Mouse (Mus musculus) ES-Bruce4 (cell line): Measurements from ENCODE around the gene Cct4. TPM values are rescaled to one million over a fixed set of nuclear protein-coding genes. Genes with fewer than 3 reads are reported as not detected.

Experiments
- H3K27ac ChIP-seq: 2 replicates; pipeline ENCODE4 v1.5.1; 2012; ENCODE audit warnings: low read length, inconsistent platforms; ENCODE audit not compliant: insufficient read depth
- H3K27me3 ChIP-seq: 2 replicates; pipeline ENCODE4 v1.6.1; 2012; ENCODE audit warnings: mild to moderate bottlenecking, low read length, inconsistent platforms; ENCODE audit not compliant: control insufficient read depth, poor library complexity, insufficient read depth, severe bottlenecking
- H3K36me3 ChIP-seq: 2 replicates; pipeline ENCODE4 v1.6.1; 2012; ENCODE audit warnings: inconsistent platforms, mild to moderate bottlenecking, low read length, moderate library complexity; ENCODE audit not compliant: control insufficient read depth, poor library complexity, insufficient read depth, severe bottlenecking
- H3K4me1 ChIP-seq: one replicate; pipeline ENCODE4 v1.8.1; 2011; ENCODE audit warnings: low read length; ENCODE audit not compliant: control insufficient read depth, insufficient read depth
- H3K4me3 ChIP-seq: 2 replicates; pipeline ENCODE4 v1.5.1; 2011; ENCODE audit warnings: low read depth, mild to moderate bottlenecking, low read length
- H3K9ac ChIP-seq: 2 replicates; pipeline ENCODE4 v1.6.1; 2012; ENCODE audit warnings: low read depth, mild to moderate bottlenecking, inconsistent platforms; ENCODE audit not compliant: poor library complexity, severe bottlenecking
- H3K9me3 ChIP-seq: replicated peaks from 2 replicates; pipeline ENCODE4 v1.6.1; 2012; ENCODE audit warnings: mild to moderate bottlenecking, low read length, inconsistent platforms; ENCODE audit not compliant: control insufficient read depth, poor library complexity, insufficient read depth, severe bottlenecking
- CTCF ChIP-seq: IDR thresholded peaks from one replicate; pipeline ENCODE4 v1.8.1; 2011; ENCODE audit warnings: low read depth, low read length
- EP300 ChIP-seq: IDR thresholded peaks from 2 replicates; pipeline ENCODE4 v1.6.1; 2011; ENCODE audit warnings: low read depth, low read length; ENCODE audit not compliant: insufficient read depth
- POLR2A ChIP-seq: IDR thresholded peaks from one replicate; pipeline ENCODE4 v1.8.1; 2011; ENCODE audit warnings: low read length; ENCODE audit not compliant: insufficient read depth
- polyA plus RNA-seq: library from polyadenylated mRNA; stranded (reverse); fragments of >200 nt; gene quantifications from 2 replicates; pipeline ENCODE4 v1.2.4, GENCODE M21; 2011; ENCODE audit warnings: low read depth; ENCODE audit not compliant: missing spikeins, insufficient read depth, insufficient read length

The Cct4 gene
- polyA plus RNA-seq, 1 experiment, result 618 TPM

- H3K4me1 ChIP-seq, result no peaks in the 10 kb centered on the region
- H3K4me3 ChIP-seq, result peak overlapping the region; percentile 72
- TF ChIP-seq EP300, result no peak
- TF ChIP-seq POLR2A, result no peak
- TF ChIP-seq CTCF, result no peak
- H3K9me3 ChIP-seq, result no peaks in the 10 kb centered on the region
- H3K27ac ChIP-seq, result peak overlapping the region; percentile 73; the same call in 1 of the 2 replicates
- H3K9ac ChIP-seq, result no peak overlapping the region
- H3K36me3 ChIP-seq, result peaks cover 34% of the 10 kb centered on the region
- no peaks in the 10 kb centered on the region for H3K27me3 ChIP-seq
Measured at GRCm38 (mm10) chr11:23007166-23007480, 16.8 kb downstream of the Cct4 start.

GRCm38 (mm10) chr11:23007481-23008180 lies 17.3 kb downstream of the Cct4 start, which contains the start of gene Fam161a:
Gene Fam161a (plus strand): TSS chr11:23007531.
- H3K9ac ChIP-seq, result peak within 1 kb of the TSS; percentile 71
- no peak for TF ChIP-seq CTCF
- TF ChIP-seq POLR2A, result no peak
- TF ChIP-seq EP300, result no peak
- H3K4me1 ChIP-seq, result no peaks in the 10 kb centered on the region
- H3K27ac ChIP-seq, result peak within 1 kb of the TSS; percentile 73
- peaks cover 29% of the 10 kb centered on the region for H3K36me3 ChIP-seq
- H3K27me3 ChIP-seq, result no peaks in the 10 kb centered on the region
- H3K9me3 ChIP-seq, result no peaks in the 10 kb centered on the region
- peak within 1 kb of the TSS; percentile 75 for H3K4me3 ChIP-seq

GRCm38 (mm10) chr11:23008181-23008823 lies 18.0 kb downstream of the Cct4 start:
- Histone ChIP-seq H3K9ac (peak overlapping the region; percentile 71), H3K27ac (peak overlapping the region; percentile 66), H3K4me1 (no peaks in the 10 kb centered on the region), H3K9me3 (no peaks in the 10 kb centered on the region), H3K27me3 (no peaks in the 10 kb centered on the region), H3K4me3 (peak overlapping the region; percentile 75), H3K36me3 (peaks cover 24% of the 10 kb centered on the region)
- TF ChIP-seq POLR2A, result no peak
- TF ChIP-seq EP300, result 0 out of 2 replicates have a peak, but pooled peaks have one; percentile 15

GRCm38 (mm10) chr11:23008824-23009200 lies 18.5 kb downstream of the Cct4 start:
- no peaks in the 10 kb centered on the region for H3K27me3 ChIP-seq
- H3K4me1 ChIP-seq, result no peaks in the 10 kb centered on the region
- peaks cover 19% of the 10 kb centered on the region for H3K36me3 ChIP-seq
- no peaks in the 10 kb centered on the region for H3K9me3 ChIP-seq
- H3K27ac ChIP-seq, result no peak overlapping the region
- peak overlapping the region; percentile 71 for H3K9ac ChIP-seq
- no peak overlapping the region for H3K4me3 ChIP-seq
- TF ChIP-seq CTCF (no peak), EP300 (no peak), POLR2A (no peak)

- Histone ChIP-seq H3K9me3 (no peaks in the 10 kb centered on the region), H3K36me3 (no peaks in the 10 kb centered on the region), H3K4me1 (no peaks in the 10 kb centered on the region), H3K27ac (no peak overlapping the region), H3K27me3 (no peaks in the 10 kb centered on the region), H3K4me3 (no peak overlapping the region), H3K9ac (no peak overlapping the region)
- TF ChIP-seq EP300, result no peak
- TF ChIP-seq CTCF, result no peak
- no peak for TF ChIP-seq POLR2A
Measured at GRCm38 (mm10) chr11:23013096-23013495, 22.8 kb downstream of the Cct4 start.

GRCm38 (mm10) chr11:23013580-23014294 lies 23.4 kb downstream of the Cct4 start:
- Histone ChIP-seq H3K27me3 (no peaks in the 10 kb centered on the region), H3K4me1 (no peaks in the 10 kb centered on the region), H3K27ac (no peak overlapping the region)

More at GRCm38 (mm10) chr11:23013580-23014294, 23.4 kb downstream of the Cct4 start:
- 0 out of 2 replicates have a peak, but pooled peaks cover 5% of the 10 kb centered on the region for H3K9me3 ChIP-seq
- H3K9ac ChIP-seq, result no peak overlapping the region
- H3K36me3 ChIP-seq, result no peaks in the 10 kb centered on the region
- H3K4me3 ChIP-seq, result no peak overlapping the region
- no peak for TF ChIP-seq EP300
- peak; percentile 84 for TF ChIP-seq CTCF
